Mouse (Mus musculus): ENCODE results near the gene Trh.
A peak's percentile ranks its signal among the peaks of the same experiment; 100 is the strongest.

Trh gene

DNA sequence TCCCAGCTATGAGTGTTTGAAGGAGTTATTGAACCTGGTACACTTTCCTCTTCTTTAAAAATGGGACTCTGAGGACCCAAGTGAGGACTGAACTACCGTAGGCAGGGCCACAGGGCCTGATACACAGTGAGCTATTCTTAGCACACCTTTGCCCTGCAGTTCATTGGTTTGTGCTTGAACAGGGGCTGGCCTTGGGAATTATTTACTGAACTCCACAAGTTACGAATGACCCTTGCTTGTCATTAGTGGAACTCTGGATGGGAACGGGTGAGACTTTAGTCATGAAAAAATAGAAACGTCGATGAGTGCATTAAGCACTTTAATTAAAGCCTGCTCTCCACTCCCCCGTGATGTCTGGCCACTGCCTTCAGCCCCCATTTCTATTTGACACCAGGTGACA lies 22.8 kb downstream of the Trh start:
- DNase-seq: no peak

DNA sequence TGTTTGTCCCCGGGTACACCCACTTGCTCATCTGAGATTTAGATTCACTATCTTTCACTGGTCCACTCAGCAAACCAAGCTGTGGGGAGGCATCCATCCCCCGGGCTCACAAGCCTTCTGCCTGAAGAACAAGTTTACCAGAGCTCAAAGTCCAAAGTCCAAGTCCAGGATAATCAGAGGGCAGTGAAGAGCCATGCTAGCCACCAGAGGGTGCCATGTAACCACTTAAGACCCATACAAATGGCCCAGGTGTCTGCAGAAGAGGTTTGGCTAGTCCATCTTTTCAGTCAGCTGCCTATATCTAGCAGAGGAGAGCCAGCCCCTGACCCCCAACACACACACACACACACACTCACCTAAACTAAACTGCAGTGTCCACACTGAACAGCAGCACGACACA lies 25.0 kb downstream of the Trh start:
- DNase-seq: peak; percentile 9 to 13

DNA sequence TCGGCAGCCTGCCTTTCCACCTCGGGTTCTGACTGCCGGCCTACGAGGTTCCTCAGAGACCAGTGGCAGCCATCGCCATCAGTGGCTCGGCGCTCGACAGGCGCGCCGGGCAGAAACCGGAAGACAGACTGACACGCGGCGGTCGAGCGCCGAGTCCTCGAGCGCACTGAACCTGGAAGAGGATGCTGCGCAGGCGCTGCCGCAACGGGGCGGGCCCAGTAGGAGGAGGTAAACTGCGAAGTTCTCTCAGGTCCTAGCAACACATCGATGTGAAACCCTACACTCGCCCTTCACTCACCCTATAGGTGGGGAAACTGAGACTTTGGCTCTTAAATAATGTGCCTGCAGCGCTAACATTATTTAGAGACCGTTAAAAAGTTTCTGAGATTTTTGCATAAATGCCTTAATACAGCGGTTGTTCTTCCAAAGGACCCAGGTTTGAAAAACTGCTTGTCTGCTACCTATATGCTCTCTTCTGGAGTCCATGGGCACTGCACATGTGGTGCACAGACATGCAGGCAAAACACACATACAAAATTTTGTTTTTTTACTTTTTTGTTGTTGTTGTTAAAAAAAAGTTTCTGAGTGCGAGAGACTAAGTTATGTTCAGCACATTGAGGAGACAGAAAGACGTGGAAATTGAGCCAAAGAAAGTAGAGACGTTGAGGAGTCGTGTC lies 29.5 kb downstream of the Trh start, which contains the start of gene Rbsn:
Gene Rbsn, minus strand, starts transcription at position 153 of the 677 bp plus-strand sequence.
- peak; percentile 94 for DNase-seq

DNA sequence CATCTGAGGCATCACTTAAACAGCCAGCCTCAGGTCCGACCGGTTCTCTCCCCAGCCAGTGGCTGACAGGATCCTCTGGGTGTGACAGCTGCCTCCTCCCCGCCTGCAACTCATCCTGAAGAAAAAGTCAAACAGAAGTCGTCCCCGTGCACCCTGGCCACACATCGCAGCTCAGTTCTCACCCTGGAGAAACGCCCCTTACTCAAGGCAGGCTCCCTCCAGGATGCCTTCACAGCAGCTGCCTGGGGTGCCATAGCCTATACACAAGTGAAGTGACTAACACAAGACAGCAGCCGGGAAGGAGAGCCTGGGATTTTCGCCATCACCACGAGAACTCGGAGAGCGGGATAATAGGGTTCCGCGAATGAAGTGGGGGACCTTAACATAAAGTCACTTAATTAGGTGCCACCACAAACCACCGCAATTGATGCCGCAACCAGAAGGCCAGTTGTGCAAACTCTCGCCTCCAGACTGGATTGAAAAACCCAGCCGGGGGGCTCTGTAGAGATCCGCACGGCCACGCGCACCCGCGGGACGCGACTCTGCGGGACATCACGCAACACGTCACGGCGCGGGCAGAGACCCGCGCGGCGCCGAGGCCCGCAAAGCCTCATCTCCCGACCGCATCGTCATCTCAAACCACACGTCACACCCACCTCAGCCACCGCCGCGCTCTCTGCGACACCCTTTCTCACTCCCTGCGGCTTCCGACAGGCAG lies 30.2 kb downstream of the Trh start:
- peak in 1 of 2 experiments; percentile 9 for DNase-seq

DNA sequence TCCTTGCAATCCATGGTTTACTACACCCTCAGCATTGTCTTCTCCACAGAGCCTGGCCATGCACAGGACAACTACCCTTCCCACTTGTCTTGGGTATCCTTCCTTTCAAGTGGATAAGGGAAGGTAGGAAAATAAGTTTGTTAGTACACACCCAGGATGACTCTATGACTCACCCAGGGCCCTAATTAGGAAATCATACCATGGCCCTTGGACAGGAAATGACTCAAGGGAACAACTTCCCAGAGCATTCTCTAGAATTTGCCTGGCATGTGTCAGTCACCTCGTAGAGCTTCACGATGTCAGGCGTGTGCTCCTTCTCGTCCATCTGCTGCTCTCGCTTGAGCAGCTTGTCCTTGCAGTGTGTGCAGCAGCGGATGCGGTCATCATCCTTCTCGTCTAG lies 45.0 kb downstream of the Trh start:
- no peak for DNase-seq
